Mouse (Mus musculus): ENCODE measurements around the gene Imp3. TPM values are rescaled to one million over a fixed set of nuclear protein-coding genes. Genes with fewer than 3 reads are reported as not detected.
A peak's percentile ranks its signal among the peaks of the same experiment; 100 is the strongest.

The Imp3 gene
- total RNA-seq, 2 experiments from 2014 or later = 55.8 to 58.3 TPM

DNA sequence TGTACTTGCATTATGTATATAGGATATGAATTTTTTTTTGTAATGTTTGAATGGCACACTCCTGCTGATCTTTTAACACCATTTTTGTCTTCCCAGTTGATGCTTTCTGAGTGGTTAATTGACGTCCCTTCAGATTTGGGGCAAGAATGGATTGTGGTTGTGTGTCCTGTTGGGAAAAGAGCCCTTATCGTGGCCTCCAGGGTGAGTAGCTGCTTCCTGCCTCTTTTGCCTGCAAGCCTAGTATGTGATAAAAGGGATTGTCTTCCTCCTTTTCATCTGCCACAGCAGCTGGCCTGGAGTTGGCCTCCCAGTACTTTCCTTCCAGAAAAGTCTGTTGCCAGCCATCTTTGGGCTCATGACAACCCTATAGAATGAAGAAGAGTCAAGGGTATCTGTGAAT lies 32.9 kb downstream of the Imp3 start:
- DNase-seq = no peak

DNA sequence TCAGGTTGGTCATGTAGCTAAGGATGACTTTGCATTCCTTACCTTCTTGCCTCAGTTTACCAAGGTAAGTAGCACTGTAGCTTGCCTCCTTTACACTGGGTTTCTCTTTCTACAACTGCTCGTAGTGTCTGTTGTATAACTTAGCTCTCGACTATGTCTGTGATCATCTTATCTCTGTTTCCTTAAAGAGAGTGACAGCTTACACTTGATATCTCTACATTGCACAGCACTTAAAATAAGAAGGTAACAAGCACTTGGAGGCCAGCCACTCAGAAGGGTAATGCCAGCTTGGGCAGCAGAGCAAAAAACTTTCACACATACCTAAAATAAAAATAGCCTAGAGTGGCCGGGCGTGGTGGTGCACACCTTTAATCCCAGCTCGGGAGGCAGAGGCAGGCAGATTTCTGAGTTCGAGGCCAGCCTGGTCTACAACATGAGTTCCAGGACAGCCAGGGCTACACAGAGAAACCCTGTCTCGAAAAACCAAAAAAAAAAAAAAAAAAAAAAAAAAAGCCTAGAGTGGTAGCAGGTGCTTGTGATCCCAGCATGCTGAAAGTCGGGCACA lies 36.8 kb downstream of the Imp3 start:
- DNase-seq = peak; percentile 10 to 17

DNA sequence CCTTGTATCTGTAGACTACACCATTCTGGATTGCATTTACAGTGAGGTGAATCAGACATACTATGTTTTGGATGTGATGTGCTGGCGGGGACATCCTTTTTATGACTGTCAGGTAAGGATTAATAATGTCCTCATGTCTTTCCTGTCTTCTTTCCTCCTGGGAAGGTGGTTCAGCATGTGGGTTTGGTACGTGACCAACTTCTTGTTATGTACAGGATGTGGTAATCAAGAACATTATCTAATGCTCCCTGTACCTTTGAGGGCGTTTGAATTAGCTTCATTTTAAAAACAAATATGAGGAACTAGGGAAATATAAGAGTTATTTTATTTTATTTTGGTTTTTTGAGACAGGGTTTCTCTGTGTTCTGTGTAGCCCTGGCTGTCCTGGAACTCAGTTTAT lies 37.9 kb downstream of the Imp3 start:
- no peak for DNase-seq

DNA sequence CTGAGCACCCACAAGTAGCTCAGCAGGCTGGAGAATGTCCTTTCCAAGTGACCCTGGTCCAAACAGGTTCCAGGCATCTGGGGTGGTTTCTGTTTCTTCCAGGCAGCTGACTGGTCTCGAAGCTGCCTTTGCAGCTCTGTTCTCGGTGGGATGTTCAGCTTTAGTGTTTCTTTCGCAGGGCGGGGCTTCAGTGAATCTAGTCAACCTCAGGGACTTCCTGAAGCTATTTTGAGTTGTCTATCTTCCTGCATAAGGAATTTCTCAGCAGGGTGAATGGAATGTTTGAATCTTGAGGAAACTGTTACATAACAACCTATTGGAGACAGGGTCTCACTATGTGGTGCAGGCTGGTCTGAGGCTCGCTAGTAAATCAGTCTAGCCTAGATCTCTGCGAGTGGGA lies 42.9 kb downstream of the Imp3 start:
- DNase-seq = no peak

DNA sequence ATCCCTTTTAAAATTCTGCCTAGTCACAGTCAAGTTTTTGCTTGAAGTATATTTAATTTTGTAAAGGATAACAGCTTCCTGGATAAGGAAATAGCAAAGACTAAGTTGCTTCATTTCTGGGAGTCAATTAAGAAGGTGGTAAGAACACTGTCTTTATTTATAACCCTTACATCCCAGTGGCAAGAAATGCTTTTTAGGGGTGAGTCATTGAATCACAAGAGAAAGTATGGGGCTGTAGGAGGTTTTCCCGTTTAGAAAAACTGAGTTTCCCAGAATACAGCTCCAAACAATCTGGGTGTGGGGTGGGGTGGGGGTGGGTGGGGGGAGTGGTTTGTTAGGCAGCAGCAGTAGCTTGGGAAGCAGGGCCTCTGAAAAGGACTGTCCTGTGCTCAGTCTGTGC lies 44.2 kb downstream of the Imp3 start:
- DNase-seq = no peak

Other genes with a start within 250 kb of the Imp3 start
- 1 to 10 TPM; 1.0 to 1.1 TPM for gene Lingo1, start 141.0 kb upstream of the Imp3 start, total RNA-seq (2021)
- gene Odf3l1, start 72.8 kb upstream of the Imp3 start, total RNA-seq (2021) = not detected
- gene Cspg4, start 72.4 kb upstream of the Imp3 start, total RNA-seq (2021) = 10 to 100 TPM in 1 of 2 experiments, 1 to 10 TPM in 1; 9.9 to 11.5 TPM
- 1 to 10 TPM; 7.0 to 8.2 TPM for gene Snx33, start 9.1 kb upstream of the Imp3 start, total RNA-seq (2021)
- 10 to 100 TPM; 10.6 to 11.2 TPM for gene Snupn, start 13.4 kb downstream of the Imp3 start, total RNA-seq (2021)
- gene Ptpn9, start 57.4 kb downstream of the Imp3 start, total RNA-seq (2021) = 10 to 100 TPM in 1 of 2 experiments, 1 to 10 TPM in 1; 9.3 to 10.1 TPM
- 10 to 100 TPM; 23.0 to 23.6 TPM for gene Sin3a, start 134.6 kb downstream of the Imp3 start, total RNA-seq (2021)
- gene Man2c1, start 193.2 kb downstream of the Imp3 start, total RNA-seq (2021) = 10 to 100 TPM; 42.6 to 43.3 TPM
- gene Neil1, start 210.8 kb downstream of the Imp3 start, total RNA-seq (2021) = 1 to 10 TPM; 5.7 to 5.9 TPM
- 10 to 100 TPM; 28.0 to 32.0 TPM for gene Commd4, start 220.9 kb downstream of the Imp3 start, total RNA-seq (2021)